Mouse (Mus musculus): ENCODE measurements around the gene Vmn2r30. TPM values are rescaled to one million over a fixed set of nuclear protein-coding genes. Genes with fewer than 3 reads are reported as not detected.
"Not testable (repeated sequence)": the region's sequence is repeated elsewhere in the genome, so short reads cannot be mapped to it uniquely, and the experiment has no call there.

Vmn2r30 gene
- polyA plus RNA-seq (2012; rRNA removed): not detected in 2 replicates

DNA sequence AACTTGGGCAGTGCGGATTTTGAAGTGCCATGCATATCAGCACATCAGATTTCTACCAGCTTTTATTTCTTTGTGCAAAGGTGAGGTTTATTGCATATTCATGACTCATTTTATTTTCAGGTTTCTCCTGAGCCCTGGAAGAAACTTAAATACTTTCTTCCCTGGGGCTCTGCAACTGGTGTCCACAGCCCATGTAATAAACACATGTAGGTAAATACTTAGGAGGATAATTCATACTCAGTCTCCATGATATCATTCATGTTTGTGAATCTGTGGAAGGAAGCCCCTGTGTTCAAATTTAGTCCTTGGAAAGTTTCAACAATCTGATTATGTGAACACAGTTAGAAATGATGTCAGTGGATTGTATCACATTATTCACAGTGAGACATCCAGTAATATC is at the start of gene Vmn2r30:
Gene Vmn2r30, minus strand, starts transcription at position 101 of the 400 bp plus-strand sequence.
- H3K4me3 ChIP-seq (replicated peaks; ENCODE audit: extremely low read depth, low read depth, low read length); H3K4me1 ChIP-seq (ENCODE audit: control insufficient read depth, insufficient read depth, low read length); DNase-seq: not testable (repeated sequence)
- no CpG with 5 or more reads among the region's 1 CpGs for WGBS

DNA sequence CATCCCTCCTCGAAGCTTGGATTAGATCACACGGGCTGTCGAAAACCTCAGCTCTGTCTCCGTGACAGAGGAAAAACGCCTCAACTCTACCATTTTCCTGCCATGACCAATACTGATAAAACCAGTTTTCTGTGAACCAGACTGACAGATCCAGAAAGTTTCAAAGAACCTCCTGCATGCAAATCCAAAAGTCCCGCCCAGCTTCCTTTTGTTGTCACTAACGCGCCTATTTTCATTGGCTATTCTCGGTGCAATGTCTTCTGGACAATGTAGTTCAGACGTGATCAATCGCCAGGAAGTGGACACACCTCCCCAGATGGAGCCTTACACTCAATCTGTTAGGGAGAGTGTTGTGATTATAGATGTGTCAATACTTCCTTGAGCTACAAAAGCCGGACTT is 37.0 kb upstream of the Vmn2r30 start, which contains the start of gene Gm45783:
Gene Gm45783, minus strand, starts transcription at position 143 of the 400 bp plus-strand sequence.
- 39% methylated on average over 12 of the region's 12 CpGs for WGBS
- not testable (repeated sequence) for H3K4me3 ChIP-seq (replicated peaks; ENCODE audit: extremely low read depth, low read depth, low read length); DNase-seq; H3K4me1 ChIP-seq (ENCODE audit: control insufficient read depth, insufficient read depth, low read length)

DNA sequence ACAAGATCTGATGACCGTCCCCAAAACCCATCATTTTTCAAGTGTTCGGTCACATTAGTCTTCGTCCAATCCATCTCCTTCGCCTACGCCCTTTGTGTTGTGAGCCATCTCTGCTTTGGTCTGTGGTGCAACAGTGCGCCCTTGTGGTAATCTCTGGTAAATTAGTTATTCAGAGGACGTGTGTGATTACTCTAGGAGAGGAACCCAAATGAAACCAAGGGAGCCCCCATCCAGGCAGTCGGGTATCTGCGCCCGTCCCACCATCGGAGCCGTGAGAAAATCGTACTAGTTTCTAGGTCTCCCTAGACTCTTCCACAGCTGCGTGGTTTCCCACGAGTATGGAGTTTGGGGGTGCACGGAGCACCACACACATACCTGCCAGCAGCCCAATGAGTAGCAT is 41.8 kb downstream of the Vmn2r30 start:
- Histone ChIP-seq H3K4me1 (ENCODE audit: control insufficient read depth, insufficient read depth, low read length) (peaks cover 6% of the 10 kb centered on the region), H3K4me3 (replicated peaks; ENCODE audit: extremely low read depth, low read depth, low read length) (no peak overlapping the region)
- TF ChIP-seq POLR2A (IDR thresholded peaks at IDR 0.05; ENCODE audit: borderline replicate concordance, extremely low read depth, low read depth, low read length) (no peak), CTCF (IDR thresholded peaks at IDR 0.05; ENCODE audit: insufficient read depth, low read length) (peak; percentile 67)
- 71% methylated on average over 16 of the region's 16 CpGs for WGBS
- DNase-seq: peak; percentile 34

DNA sequence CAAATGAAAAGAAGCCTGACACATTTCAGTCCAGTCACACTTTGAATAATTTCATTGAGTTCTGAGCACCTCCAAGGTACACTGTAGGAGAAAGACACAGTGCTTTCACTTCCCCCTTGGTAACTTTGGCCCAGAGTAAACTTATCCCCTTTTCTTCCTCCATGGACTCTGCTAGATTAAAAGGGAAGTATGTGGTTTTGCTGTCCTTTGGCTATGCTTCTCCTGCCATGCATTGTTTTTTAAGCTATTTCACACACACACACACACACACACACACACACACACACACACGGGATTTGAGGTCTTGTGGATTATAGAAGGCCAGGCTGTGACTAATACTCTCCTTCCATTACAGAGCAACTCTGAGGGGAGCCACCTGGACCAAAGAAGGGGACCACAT is 56.0 kb downstream of the Vmn2r30 start:
- 60% methylated on average over 1 of the region's 1 CpGs for WGBS

GRCm38 (mm10) chr7:7277966-7278567 is 59.3 kb downstream of the Vmn2r30 start, which contains the start of gene Gm45844:
TSS of gene Gm45844 (minus strand) at chr7:7278289.
- H3K4me3 ChIP-seq (replicated peaks; ENCODE audit: extremely low read depth, low read depth, low read length): peak within 1 kb of the TSS; percentile 65
- peak; percentile 87 for DNase-seq
- WGBS: 37% methylated on average over 45 of the region's 45 CpGs
- peak; percentile 88 for TF ChIP-seq CTCF (IDR thresholded peaks at IDR 0.05; ENCODE audit: insufficient read depth, low read length)
- not testable (repeated sequence) for H3K4me1 ChIP-seq (ENCODE audit: control insufficient read depth, insufficient read depth, low read length)

More for the DNA sequence above, 56.0 kb downstream of the Vmn2r30 start:
- no peak for DNase-seq
- TF ChIP-seq POLR2A (IDR thresholded peaks at IDR 0.05; ENCODE audit: borderline replicate concordance, extremely low read depth, low read depth, low read length) (no peak), CTCF (IDR thresholded peaks at IDR 0.05; ENCODE audit: insufficient read depth, low read length) (no peak)
- Histone ChIP-seq H3K4me1 (ENCODE audit: control insufficient read depth, insufficient read depth, low read length) (no peaks in the 10 kb centered on the region), H3K4me3 (replicated peaks; ENCODE audit: extremely low read depth, low read depth, low read length) (no peak overlapping the region)

DNA sequence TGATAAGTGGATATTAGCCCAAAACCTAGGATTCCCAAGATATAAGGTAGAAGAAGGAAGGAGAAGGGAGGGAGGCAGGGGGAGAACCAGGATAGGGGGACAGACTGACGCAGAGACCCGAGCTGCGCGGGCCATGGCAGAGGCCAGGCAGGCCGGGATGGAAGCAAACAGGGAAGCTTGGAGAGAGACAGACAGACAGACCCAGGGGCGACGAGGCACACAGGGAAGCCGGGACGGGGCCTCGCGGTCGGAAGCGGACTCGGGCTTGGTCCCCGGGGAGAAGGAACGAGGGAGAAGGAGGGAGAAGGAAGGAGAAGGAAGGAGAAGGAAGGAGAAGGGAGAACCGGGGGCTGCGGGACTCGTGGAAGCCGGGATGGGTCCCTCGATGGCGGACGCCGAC is 59.9 kb downstream of the Vmn2r30 start:
- H3K4me1 ChIP-seq (ENCODE audit: control insufficient read depth, insufficient read depth, low read length); DNase-seq: not testable (repeated sequence)
- 50% methylated on average over 24 of the region's 24 CpGs for WGBS
- peak overlapping the region; percentile 65 for H3K4me3 ChIP-seq (replicated peaks; ENCODE audit: extremely low read depth, low read depth, low read length)

Other genes with a start within 250 kb of the Vmn2r30 start
- 5.3 and 7.4 TPM in 2 replicates for gene Zfp954, start 216.1 kb downstream of the Vmn2r30 start, polyA plus RNA-seq (2012; rRNA removed)
- gene Zfp773, start 200.9 kb downstream of the Vmn2r30 start, polyA plus RNA-seq (2012; rRNA removed): 0.19 and 0.37 TPM in 2 replicates
- gene Zfp418, start 166.3 kb downstream of the Vmn2r30 start, polyA plus RNA-seq (2012; rRNA removed): 0.66 and 1.1 TPM in 2 replicates
- gene Zfp772, start 127.6 kb downstream of the Vmn2r30 start, polyA plus RNA-seq (2012; rRNA removed): 1.1 and 2.1 TPM in 2 replicates
- 0.17 and 0.56 TPM in 2 replicates for gene Vmn2r29, start 90.3 kb downstream of the Vmn2r30 start, polyA plus RNA-seq (2012; rRNA removed)
- 0.40 and 1.6 TPM in 2 replicates for gene Gm45844, start 59.3 kb downstream of the Vmn2r30 start, polyA plus RNA-seq (2012; rRNA removed)
- 26.3 and 35.3 TPM in 2 replicates for gene Clcn4, start 36.8 kb downstream of the Vmn2r30 start, polyA plus RNA-seq (2012; rRNA removed)
- not detected in 2 replicates for gene Gm45783, start 37.0 kb upstream of the Vmn2r30 start, polyA plus RNA-seq (2012; rRNA removed)
- not detected in 2 replicates for gene Vmn2r31, start 62.1 kb upstream of the Vmn2r30 start, polyA plus RNA-seq (2012; rRNA removed)
- not detected in 2 replicates for gene Vmn2r32, start 142.4 kb upstream of the Vmn2r30 start, polyA plus RNA-seq (2012; rRNA removed)
- gene Vmn2r33, start 229.2 kb upstream of the Vmn2r30 start, polyA plus RNA-seq (2012; rRNA removed): not detected in 2 replicates

Measured in lung, adult 2 months (tissue).